Mouse (Mus musculus): ENCODE measurements around the gene Haao.
A peak's percentile ranks its signal among the peaks of the same experiment; 100 is the strongest.

Gene Haao

DNA sequence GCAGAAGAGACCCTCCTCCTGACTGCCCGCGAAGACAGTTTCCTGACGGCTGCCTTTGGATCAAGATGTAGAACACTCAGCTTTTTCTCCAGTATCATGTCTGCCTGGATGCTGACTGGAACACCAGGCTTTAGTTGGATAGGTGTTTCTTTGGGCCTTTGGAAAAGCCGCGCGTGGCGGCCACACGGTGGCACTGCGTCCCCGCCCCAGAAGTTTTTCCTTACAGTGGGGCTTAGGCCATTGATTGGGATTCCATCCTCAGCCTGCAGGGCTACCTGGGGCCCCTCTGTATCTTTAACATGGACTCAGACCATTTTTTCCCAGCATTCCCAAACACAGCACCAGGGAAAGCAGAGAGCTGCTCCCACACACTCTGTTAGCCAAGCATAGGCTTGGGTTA lies 18.8 kb upstream of the Haao start:
- peak; percentile 83 for DNase-seq (ENCODE audit: low read depth, low spot score)

DNA sequence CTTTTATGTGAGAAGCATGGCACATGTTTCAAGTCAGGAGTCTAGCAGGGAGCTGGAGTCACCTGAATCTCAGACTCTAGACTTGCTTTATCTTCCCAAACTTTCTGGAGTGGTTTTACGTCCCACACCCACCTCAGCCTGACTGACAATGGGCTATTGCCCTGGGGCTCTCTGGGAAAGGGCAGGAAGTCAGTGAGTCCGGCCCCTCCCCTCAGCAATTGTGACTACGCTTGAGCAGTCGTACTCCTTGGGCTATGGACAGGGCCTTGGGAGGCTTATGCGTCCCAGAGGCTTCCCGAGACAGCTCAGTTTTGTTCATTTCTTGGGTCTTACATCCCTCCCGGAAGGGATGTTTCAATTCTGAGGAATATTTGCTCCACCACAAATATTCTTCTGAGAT lies 17.6 kb upstream of the Haao start:
- peak; percentile 70 for DNase-seq (ENCODE audit: low read depth, low spot score)

DNA sequence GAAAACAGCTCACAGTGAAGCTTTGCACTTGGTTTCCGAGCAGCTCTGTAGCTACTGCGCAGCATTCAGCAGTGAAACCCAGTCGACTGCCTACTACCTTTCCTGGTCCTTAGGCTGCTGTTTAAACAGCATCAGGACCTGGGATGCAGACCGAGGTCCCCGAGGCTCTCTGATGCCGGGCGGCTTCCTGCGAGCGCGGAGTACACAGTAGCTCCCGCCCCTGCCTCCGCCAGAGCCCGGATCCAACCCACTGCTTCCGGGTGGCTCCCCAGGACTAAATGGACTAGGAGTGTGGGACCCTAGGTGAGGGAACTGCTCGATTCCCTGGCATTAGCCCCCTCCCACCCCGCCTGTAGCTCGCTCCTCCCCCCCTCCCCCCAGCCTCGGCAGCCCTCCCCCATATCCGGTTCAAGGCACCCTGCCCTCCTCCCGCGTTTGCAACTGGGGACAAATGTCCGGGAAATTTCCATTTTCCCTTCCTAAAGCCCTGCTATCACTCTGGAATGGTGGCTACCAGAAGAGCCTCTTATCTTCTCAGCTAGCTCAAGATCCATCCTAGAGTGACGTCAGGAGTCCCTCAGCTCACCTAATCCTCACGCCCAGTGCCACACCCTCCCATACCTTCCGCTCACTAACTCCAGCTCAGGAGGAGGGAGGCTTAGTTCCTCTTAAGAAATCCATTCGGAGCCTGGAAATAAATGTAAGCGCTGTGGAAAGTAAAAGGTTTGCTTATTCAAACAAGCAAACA lies 14.5 kb upstream of the Haao start:
- peak; percentile 94 for DNase-seq (ENCODE audit: low read depth, low spot score)

DNA sequence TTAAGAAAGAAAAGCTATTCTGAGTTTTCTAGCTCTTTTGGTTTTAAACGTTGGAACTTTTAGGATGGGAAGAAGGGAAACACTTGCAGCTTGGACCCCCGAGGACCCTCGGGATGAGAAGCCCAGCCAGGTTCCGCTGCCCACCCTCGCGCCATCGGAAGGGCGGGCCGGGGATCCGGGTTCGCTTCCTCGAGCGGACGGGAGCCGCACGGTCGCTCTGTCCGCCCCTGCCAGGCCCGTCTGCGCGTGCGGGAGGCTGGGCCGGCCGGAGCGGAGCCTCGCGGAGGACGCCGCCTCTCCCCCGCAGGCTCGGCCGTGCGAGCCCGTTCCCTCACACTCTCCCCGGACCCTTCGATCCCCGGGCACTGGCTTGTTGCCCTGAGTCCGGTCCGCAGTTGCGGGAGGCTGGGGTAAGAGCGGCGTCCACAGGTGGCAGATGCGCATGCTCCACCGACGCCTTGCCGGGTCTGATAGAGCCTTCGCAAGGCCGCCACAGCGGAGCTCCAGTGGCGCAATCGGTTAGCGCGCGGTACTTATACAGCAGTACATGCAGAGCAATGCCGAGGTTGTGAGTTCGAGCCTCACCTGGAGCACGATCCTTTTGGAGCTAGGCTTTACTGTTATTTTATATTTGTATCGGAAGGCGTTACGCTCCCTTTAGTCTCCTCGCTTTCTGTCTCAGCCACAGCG lies 13.8 kb upstream of the Haao start:
- DNase-seq (ENCODE audit: low read depth, low spot score), result peak; percentile 92

DNA sequence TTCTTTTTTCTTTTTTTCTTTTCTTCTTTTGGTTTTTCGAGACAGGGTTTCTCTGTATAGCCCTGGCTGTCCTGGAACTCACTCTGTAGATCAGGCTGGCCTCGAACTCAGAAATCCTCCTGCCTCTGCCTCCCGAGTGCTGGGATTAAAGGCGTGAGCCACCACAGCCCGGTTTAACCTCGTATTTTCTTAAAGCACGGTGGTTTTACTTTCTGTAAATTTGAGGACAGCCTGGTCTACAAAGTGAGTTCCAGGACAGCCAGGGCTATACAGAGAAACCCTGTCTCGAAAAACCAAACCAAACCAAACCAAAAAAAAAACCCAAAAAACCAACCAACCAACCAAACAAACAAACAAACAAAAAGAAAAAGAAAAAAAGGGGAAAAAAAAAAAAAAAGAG lies 13.2 kb upstream of the Haao start:
- peak; percentile 43 for DNase-seq (ENCODE audit: low read depth, low spot score)

DNA sequence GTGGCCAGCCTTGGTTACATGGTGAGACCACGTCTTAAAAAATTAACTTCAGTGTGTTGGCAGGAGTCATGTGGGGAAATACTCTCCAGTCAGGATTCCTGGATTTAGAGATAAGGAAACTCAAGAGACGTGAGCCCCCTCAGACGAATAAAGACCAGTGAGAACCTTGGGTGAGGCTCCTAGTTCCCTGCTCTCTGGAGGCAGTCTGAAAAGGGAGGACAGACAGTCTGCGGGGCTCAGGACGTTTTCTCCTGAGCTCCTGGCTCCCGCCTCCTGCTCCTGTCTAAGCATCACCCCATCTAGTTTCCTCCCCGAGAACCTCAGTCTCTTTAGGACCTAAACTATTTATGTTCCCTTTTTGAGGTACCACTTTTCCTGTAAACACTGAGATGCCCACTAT lies 12.5 kb upstream of the Haao start:
- DNase-seq (ENCODE audit: low read depth, low spot score), result no peak

DNA sequence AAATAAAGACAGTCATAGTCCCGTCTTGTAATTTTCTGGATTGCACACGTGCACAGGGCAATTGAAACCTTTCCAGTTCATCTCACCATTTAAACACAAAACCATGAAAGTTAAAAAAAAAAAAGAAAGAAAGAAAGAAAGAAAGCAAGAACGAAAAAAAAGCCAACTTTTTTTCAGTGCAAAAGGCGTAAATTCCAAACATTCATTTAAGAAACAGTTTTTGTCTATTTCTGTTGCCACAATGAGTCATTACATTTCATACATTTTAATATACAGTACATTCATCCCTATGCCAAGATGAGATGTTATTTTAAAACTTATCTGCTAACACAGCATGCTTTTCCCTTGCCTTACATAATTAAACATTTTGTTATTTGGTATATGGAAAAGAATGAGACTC lies 11.9 kb upstream of the Haao start:
- no peak for DNase-seq (ENCODE audit: low read depth, low spot score)

DNA sequence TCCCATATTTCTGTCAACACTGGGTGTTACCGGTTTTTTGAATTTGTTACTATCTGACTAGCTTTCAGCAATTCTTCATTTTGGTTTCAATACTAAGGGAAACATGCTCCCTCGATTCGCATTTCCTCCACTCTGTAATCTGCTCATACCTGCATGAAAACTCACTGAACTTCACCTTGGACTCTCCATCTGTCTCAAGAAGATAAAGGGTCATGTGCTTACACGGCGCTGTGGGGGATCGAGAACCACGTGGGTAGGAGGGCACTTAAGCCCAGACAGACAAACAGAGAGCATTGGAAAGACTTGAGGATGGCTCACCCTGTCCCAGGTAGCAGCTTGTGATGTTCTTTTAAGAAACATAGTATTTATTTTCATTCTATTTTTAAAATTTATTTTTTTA lies 10.7 kb upstream of the Haao start:
- no peak for DNase-seq (ENCODE audit: low read depth, low spot score)

DNA sequence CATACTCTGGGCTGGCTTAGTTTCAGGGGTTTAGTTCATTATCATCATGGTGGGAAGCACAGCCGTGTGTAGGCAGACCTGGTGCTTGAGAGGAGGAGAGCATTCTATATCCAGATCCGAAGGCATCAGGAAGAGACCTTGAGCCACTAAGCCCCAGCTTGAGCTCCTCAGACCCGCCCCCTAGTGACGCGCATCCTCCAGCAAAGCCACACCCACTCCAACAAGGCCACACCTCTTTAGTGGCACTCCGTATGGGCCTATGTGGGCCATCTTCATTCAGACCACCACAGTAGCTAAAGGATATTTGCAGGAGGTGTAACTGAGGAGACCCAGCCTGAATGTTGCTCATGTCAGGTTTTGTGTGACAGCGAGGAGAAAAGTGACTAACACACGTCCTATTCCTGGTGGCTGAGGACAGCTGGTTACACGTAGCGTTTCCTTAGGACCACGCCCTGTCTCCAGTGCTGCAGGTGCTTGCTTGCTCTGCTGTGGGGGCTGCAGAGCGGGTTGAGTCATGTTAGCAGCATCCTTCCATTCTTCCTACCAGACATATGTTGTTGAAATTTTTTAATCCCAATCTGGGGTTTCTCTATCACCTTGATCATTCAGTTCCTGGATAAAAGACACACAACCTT lies 6.6 kb upstream of the Haao start:
- peak; percentile 88 for DNase-seq (ENCODE audit: low read depth, low spot score)

DNA sequence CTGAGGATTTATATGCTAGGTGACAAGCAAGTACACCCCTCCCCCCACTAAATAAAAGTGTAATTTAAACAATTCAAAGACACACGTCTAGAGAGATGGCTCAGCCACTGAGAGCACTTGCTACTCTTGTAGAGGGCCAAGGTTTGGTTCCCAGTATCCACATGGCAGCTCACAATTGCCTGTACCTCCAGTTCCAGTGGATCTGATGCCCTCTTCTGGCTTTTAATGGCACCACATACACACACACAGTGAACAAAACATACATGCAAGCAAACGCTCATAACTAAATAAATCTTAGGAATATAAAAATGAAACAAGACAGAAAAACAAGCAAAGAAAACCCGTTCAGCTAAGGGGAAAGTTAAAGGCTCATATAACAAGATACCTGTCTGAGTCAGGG lies 6.1 kb upstream of the Haao start:
- peak; percentile 75 for DNase-seq (ENCODE audit: low read depth, low spot score)

DNA sequence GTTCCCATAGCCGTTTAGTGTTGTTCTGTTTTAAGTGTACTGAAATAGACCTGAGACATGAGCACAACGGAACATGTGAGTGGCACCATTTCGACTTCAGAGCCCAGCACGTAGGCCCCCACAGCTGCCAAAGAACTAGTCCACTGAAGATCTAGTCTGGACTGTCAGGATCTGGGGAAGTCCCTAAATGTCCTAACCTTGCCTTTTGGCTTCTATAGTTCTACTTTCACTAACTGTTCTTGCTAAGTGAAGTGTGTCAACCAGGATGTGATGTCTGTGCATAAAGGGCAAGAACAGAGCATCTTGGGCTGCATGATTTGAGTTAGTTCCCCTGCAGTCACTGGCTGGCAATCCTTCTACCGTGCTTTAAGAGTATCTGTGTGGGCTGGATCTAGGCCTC lies 3.1 kb upstream of the Haao start:
- DNase-seq (ENCODE audit: low read depth, low spot score), result no peak

DNA sequence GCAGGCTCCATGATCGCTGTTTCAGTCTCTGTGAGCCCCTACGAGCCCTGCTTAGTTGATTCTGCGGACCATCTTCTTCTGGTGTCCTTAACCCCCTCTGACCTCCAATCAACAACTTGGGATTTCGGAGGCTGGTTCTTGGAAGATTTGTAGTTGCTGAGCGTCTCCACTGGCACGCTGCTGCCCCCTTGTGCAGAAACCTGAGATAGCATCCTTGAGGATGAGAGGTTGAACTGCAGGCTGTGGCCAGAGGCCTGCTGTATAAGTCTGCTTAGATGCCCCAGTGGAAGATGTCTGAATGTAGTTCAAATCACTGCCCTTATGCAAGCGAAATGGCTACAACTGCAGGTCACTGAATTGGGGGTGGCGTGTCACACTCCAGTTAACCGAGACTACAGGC lies 2.7 kb upstream of the Haao start:
- DNase-seq (ENCODE audit: low read depth, low spot score), result peak; percentile 91

DNA sequence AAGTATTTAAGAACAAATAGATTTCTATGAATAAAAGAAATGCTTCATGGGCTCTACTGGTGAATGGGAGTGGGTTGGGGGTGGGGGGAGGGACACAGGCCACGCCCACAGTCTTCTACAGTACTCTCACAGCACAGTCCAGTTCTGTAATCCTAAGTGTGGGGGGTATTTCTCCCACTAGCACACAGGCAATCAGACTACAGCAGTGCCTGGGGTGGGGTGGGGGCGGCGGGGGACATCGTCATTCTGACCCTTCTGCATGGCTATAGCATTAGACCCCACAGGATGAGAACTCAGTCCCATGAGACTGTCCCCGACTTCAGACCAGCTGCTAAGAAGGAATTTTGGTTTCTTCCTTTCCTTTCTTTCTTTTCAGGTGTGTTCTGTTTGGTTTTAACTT lies 2.0 kb upstream of the Haao start:
- DNase-seq (ENCODE audit: low read depth, low spot score), result no peak

DNA sequence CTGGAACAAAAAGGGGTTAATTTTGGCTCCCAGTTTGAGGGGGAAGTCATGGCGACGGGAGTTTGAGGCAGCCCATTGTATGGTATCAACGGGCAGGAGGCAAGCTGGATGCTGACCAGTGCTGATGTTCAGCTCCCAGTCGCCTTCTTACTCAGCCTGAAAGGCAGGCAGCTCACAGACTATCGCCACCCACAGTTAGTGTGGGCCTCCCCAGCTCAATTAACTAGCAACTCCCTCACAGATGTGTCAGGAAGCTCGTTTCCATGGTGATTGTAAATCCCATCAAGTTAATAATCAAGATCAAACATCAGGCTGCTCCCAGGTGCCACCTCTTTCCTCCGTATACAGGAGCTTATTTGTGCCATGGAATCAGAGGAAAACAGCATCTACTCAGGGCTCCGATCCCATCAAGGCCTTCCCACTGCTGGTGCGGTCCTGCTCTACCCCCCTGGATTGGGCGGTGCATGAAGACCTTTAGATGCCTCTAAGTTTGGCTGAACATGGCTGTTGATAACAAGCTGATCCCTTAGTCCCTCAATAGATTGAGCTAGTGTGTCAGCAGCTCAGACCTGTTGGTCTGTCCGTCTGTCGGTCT lies 1.4 kb upstream of the Haao start:
- no peak for DNase-seq (ENCODE audit: low read depth, low spot score)

DNA sequence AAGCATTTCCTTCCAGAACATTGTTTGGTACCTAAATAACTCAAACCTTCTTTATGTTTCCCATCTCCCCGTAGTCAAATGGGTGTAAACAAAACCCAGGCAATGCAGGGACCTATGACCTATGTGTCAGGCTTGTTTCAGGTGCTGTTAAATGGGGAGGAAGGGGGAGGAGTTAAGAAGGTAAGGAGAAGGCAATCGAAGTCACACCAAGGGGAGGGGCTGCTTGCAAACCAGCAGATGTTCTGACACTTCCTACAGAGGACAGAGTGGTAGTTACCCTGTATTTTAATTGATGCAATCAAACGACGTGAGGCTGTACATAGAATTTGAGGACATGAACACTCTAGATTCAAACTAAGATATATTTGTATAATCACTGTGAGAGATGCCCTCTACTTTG lies 719 bp upstream of the Haao start:
- DNase-seq (ENCODE audit: low read depth, low spot score), result no peak

DNA sequence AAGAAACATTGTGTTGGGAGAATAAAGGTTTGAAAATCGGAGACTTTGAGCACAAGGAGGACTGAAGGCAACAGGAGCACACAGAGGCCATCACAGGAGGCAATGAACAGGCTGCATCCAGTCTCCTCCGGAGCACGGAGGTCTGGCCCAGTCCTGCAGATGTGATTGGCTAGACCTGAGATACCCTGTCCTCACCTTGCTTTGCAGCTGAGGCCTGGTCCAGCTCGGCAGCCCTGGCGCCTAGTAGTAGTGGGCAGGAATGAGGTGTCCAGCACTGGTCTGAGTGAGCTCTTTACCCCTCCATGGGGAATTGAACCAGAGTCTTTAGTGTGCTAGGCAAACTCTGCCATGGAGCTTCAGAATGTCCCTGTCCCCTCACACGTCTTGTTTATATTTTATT lies 663 bp downstream of the Haao start:
- DNase-seq (ENCODE audit: low read depth, low spot score), result no peak

DNA sequence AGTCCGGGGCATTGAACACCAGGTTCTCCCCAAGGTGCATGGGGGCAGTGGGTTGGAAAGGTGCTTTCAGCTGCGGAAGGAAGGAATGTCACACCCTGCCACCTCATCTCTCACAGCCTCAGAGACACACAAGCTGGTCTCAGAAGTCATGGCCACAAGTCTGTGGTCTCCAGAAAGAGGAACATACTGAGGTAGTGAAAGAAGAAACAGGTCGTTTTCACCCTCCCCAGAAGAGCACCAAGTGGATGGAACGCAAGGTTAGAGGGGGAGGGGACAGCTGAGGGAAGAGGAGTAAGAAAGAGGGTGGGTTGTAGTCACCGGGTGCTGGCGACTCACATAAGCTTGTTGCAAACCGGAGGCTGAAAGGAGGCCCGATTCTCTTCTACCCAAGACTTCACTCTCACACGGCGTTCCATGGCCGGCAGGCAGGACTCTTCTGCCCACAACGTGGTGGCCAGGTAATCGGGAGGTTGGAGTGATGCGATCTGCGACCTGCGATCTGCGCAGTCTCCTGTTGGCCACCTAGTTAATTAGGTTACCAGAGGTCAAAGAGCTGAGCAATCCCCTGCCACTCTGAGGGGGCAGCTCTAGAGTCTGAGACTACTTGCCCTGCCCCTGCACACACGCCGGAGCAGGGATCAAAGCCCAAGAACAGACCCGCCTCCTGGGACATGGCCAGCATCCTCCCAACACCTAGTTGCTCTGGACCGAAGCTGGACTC lies 1.3 kb downstream of the Haao start:
- no peak for DNase-seq (ENCODE audit: low read depth, low spot score)

DNA sequence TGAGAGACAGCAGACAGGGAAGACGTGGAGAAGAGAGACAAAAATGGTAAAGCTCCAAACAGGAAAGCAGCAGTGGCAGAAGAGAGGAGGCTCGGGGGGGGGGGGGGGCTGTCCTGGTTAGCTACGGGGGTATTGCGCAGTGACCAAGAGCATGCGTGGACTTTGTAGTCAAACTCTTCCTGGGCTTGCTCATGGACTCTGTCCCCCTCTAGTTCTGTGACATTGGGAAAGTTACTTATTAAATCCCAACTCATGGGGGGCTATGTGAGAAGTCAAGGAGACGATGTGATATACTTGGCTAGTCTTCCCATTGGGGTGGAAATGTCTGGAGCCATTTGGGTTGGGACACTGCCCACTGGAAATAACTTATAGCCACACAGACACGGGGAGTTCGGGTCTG lies 2.2 kb downstream of the Haao start:
- no peak for DNase-seq (ENCODE audit: low read depth, low spot score)

DNA sequence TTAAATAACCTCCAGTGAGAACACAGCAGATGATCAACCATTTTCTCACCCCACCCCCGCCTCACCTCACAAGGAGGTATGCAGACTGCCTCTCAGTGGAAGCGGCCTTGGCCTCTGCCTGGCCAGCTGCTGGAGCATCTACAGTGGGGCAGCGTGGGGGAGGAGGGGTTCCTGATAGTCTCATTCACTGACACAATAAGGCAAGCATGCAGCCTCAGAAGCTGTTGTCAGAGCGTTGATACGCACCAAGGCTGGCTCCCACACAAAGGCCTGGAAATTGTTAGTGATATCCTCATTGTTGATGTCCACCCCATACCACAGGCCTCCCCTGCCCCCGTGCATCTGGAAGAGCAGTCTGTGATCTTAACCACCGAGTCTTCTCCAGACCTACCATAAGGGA lies 4.0 kb downstream of the Haao start:
- no peak for DNase-seq (ENCODE audit: low read depth, low spot score)

DNA sequence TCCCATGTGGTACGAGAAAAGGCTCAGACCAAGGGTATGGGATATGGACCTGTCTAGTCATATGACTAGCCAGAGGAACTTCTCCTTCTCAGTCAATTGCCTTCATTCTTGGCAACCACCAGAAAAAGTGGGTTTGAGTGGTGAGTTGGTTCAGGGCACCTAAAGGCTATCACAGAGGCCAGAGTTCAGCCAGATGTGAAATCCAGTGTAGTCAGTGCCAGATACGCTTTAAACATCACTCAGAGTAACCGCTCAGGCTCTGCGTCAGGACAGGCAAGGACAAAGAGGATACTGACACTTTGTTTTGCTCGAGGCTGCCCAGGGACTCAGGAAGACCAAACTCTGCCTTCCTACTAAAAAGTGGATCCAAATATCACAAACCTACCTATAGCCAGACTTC lies 6.8 kb downstream of the Haao start:
- DNase-seq (ENCODE audit: low read depth, low spot score), result no peak

DNA sequence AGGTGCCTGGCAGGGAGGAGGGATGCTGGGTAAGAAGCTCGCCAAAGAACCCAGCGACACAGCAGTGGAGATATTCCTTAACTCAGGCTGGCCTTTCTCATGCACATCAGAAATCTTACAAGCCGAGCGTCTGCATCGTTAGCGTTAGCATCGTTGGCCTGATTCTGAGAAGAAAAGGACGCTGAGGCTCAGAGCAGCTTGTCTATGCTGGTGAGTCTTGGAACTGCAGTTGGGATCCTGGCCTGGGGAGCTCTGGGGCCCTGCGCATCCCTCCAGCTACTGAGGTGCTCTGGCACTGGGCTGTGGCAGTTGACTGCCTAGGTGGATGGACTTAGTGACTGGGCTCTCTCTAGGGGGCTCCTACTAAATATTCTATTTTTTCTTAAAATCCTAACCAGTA lies 8.6 kb downstream of the Haao start:
- DNase-seq (ENCODE audit: low read depth, low spot score), result peak; percentile 50

DNA sequence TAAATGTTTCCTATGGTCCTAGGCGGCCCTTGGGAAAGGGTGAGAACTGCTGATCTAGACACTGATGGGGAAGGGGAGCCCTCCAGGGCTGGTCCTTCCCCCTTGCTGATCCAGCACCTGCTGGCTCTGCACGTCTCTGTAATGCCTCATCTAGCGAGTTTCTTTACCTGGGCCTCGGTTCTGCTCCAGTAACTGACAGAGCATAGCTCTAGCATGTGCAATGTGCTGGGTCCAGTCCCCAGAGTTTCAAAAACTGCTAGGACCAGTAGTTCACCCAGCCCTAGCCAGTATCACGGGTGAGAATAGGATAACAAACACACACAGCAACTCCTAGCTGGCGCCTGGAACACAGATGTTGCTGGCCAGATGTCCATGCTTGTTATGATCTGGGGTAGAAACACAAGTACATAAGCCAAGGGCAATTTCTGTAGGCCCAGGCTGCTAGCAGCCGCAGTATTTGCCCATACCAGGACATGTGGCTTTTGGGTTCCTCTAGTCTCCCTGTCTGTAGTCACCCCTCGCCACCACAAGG lies 10.0 kb downstream of the Haao start:
- no peak for DNase-seq (ENCODE audit: low read depth, low spot score)
